Mouse (Mus musculus) spleen, adult 2 months (tissue): ENCODE measurements around the gene Lcn9. TPM values are rescaled to one million over a fixed set of nuclear protein-coding genes. Genes with fewer than 3 reads are reported as not detected.

ENCODE experiments used
- DNase-seq, 2 experiments: peaks; one replicate each; pipeline versions ENCODE4 v3.0.0 to v3.0.0-alpha.2; 2012 to 2021; ENCODE audit warnings: low spot score in 2 of 2, low read depth in 1 of 2
- H3K27ac ChIP-seq: fragments of 200-500 bp; 2 replicates; pipeline ENCODE4 v1.5.1; 2012; ENCODE audit warnings: low read length, inconsistent platforms; ENCODE audit not compliant: insufficient read depth
- H3K27me3 ChIP-seq: fragments of 200-500 bp; 2 replicates; pipeline ENCODE4 v1.6.1; 2012; ENCODE audit warnings: mild to moderate bottlenecking, moderate library complexity, low read length, inconsistent platforms; ENCODE audit not compliant: control insufficient read depth, insufficient read depth
- H3K36me3 ChIP-seq: fragments of 200-500 bp; 2 replicates; pipeline ENCODE4 v1.6.1; 2012; ENCODE audit warnings: mild to moderate bottlenecking, low read length, inconsistent platforms; ENCODE audit not compliant: control insufficient read depth, insufficient read depth
- H3K4me1 ChIP-seq: fragments of 200-500 bp; 2 replicates; pipeline ENCODE4 v1.6.1; 2011; ENCODE audit warnings: inconsistent platforms; ENCODE audit not compliant: control insufficient read depth, insufficient read depth, insufficient read length
- H3K4me3 ChIP-seq: fragments of 200-500 bp; 2 replicates; pipeline ENCODE4 v1.5.1; 2011; ENCODE audit warnings: mild to moderate bottlenecking, inconsistent platforms; ENCODE audit not compliant: insufficient read depth, insufficient read length; ENCODE audit errors: extremely low read depth
- CTCF ChIP-seq: fragments of 200-500 bp; IDR thresholded peaks from 2 replicates; pipeline ENCODE4 v1.5.1; 2011; ENCODE audit warnings: mild to moderate bottlenecking, inconsistent platforms; ENCODE audit not compliant: insufficient read depth, insufficient read length, insufficient replicate concordance; ENCODE audit errors: extremely low read depth
- POLR2A ChIP-seq: fragments of 200-500 bp; IDR thresholded peaks from 2 replicates; pipeline ENCODE4 v1.6.1; 2011; ENCODE audit warnings: low read depth, low read length, inconsistent platforms
- WGBS: fragments of 180-500 bp; shearing (Covaris S2); methylation state at CpG from one replicate; pipeline ENCODE4 v1.1.7; 2018; 5-methylcytosine and 5-hydroxymethylcytosine counted together
- polyA plus RNA-seq: library from polyadenylated mRNA; depleted of rRNA; stranded (reverse); fragments of >200 nt; gene quantifications from 2 replicates; pipeline ENCODE4 v1.2.3, GENCODE M21; 2012; rRNA removed

The Lcn9 gene
- polyA plus RNA-seq, 1 experiment, result not detected

- no peak overlapping the region for H3K27ac ChIP-seq
- 68% methylated on average over 5 of the region's 5 CpGs for WGBS
Observed at GRCm38 (mm10) chr2:25862696-25863270, 39.8 kb downstream of the Lcn9 start.

DNA sequence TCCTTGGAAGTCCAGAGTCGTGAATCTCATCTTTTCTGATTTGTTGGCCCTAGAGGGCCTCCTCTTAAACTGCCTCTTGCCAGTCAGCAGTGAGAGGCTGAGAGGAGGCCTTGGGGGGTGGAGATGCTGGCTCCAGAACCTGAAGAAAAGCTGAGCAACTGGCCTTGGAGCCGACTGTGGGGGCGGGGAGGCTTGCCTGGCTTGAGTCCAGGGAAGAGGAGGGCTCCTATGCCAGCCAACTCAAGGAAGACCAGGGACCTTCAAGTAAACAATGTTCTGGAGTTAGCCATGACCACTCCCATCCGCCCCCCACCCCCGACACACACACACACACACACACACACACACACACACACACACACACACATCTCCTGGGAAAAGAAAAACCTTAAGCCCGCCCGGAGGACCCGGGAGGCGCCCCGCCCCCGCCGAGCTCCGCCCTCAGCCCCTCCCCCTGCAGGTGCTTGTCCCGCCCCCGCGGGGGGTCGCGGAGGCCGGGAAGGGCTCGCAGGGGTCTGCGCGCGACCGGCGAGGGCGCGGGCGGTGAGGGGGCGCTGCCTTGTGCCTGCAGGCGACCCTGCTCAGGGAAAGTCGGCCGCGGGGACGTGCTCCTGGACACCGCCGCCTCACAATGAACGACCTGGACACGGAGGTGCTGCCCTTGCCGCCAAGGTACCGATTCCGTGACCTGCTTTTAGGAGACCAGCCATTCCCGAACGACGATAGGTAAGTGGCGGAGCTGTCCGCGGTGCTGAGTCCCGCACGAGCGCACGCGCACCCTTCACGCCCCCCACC is 40.6 kb downstream of the Lcn9 start, which contains the start of gene Kcnt1:
TSS of gene Kcnt1 (plus strand) at position 398 of the 795 bp plus-strand sequence.
- Histone ChIP-seq H3K4me3 (no peak within 1 kb of the TSS), H3K36me3 (no peaks in the 10 kb centered on the region), H3K27me3 (peaks cover 10% of the 10 kb centered on the region; the same call in 1 of the 2 replicates), H3K27ac (no peak within 1 kb of the TSS), H3K4me1 (peaks cover 3% of the 10 kb centered on the region; the same call in 1 of the 2 replicates)
- TF ChIP-seq CTCF, result no peak
- no peak for TF ChIP-seq POLR2A
- 3% methylated on average over 52 of the region's 53 CpGs for WGBS
- DNase-seq, result no peak

More at GRCm38 (mm10) chr2:25862696-25863270, 39.8 kb downstream of the Lcn9 start:
- Histone ChIP-seq H3K4me1 (peaks cover 3% of the 10 kb centered on the region; the same call in 1 of the 2 replicates), H3K36me3 (no peaks in the 10 kb centered on the region), H3K4me3 (no peak overlapping the region), H3K27me3 (peaks cover 10% of the 10 kb centered on the region; the same call in 1 of the 2 replicates)
- DNase-seq, result no peak
- no peak for TF ChIP-seq POLR2A
- TF ChIP-seq CTCF, result no peak

DNA sequence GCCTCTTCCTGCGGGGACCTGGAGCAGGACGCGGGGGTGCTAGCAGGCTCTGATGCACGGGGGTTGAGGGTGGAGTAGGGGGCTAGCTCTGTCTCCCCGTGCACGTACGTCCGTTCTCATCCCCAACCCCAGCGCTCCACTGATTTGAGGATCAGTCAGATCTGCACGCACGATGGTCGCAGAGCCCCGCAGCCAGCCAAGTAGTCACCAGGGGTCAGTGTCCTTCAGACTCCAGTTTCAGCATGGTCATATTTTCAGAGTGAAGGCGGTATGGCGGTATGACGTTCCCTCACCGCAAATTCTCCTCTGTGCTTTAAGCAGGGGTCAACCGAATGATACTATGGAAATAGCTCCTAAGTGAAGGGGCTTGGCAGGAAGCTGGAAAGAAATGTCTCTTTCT is 41.3 kb downstream of the Lcn9 start:
- DNase-seq, result no peak
- H3K27me3 ChIP-seq, result peaks cover 10% of the 10 kb centered on the region; the same call in 1 of the 2 replicates
- H3K4me3 ChIP-seq, result no peak overlapping the region
- H3K36me3 ChIP-seq, result no peaks in the 10 kb centered on the region
- TF ChIP-seq CTCF (no peak), POLR2A (no peak)
- H3K4me1 ChIP-seq, result peaks cover 3% of the 10 kb centered on the region; the same call in 1 of the 2 replicates
- H3K27ac ChIP-seq, result no peak overlapping the region
- 7% methylated on average over 18 of the region's 18 CpGs for WGBS

DNA sequence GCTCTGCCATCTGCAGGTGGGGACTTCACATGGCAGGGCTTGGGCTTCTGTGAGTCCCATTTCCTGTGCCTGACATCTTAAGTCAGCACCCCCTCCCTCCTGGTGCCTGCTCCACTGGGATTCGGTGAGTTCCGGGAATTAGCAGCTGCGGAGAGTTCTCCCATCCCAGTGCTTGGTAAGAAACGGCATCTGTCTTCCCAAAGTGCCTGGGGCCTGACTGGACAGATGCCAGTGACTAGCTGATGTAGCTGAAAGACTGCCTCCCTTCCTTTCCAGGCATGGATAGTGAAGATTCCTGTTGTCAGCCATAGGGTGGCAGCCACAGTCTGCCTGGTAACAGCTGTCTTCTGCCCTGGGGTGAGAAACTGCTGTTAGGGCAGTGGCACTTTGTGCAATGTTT is 42.5 kb downstream of the Lcn9 start:
- DNase-seq, result no peak
- Histone ChIP-seq H3K27ac (no peak overlapping the region), H3K36me3 (no peaks in the 10 kb centered on the region), H3K4me3 (no peak overlapping the region), H3K27me3 (peaks cover 10% of the 10 kb centered on the region; the same call in 1 of the 2 replicates), H3K4me1 (peaks cover 3% of the 10 kb centered on the region; the same call in 1 of the 2 replicates)
- no peak for TF ChIP-seq POLR2A
- TF ChIP-seq CTCF, result no peak
- WGBS, result 30% methylated on average over 4 of the region's 4 CpGs

DNA sequence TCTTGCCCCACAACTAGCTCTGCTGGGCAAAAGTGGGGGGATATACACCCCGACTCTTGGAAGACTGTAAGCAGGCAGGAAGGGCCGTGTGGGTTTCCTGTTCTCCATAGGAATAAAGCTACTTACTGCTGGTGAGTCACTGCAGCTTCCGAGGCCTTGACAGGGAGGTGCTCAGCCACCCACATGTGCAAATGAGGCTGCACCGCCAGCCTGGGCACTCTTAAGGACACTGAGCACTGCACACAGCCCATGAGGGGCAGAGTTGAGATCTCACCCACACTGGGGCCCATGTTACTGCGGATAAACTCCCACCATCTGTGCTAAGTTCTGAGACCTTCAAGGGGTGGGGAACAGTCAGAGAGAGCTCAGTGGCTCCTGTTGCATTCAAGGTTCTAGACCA is 43.7 kb downstream of the Lcn9 start:
- Histone ChIP-seq H3K4me3 (no peak overlapping the region), H3K4me1 (peaks cover 3% of the 10 kb centered on the region; the same call in 1 of the 2 replicates), H3K27me3 (peaks cover 10% of the 10 kb centered on the region; the same call in 1 of the 2 replicates), H3K27ac (no peak overlapping the region), H3K36me3 (no peaks in the 10 kb centered on the region)
- no peak for DNase-seq
- TF ChIP-seq POLR2A (no peak), CTCF (no peak)
- WGBS, result 51% methylated on average over 5 of the region's 5 CpGs

Other genes with a start within 250 kb of the Lcn9 start
- 2.2 and 4.0 TPM in 2 replicates for gene Mamdc4, start 248.3 kb upstream of the Lcn9 start, polyA plus RNA-seq
- 22.5 and 28.5 TPM in 2 replicates for gene Phpt1, start 247.9 kb upstream of the Lcn9 start, polyA plus RNA-seq
- gene Ajm1, start 241.4 kb upstream of the Lcn9 start, polyA plus RNA-seq, result 6.3 and 7.6 TPM in 2 replicates
- 43.6 and 55.1 TPM in 2 replicates for gene Rabl6, start 214.6 kb upstream of the Lcn9 start, polyA plus RNA-seq
- gene Ccdc183, start 205.5 kb upstream of the Lcn9 start, polyA plus RNA-seq, result not detected in 2 replicates
- 16.4 and 16.8 TPM in 2 replicates for gene Tmem141, start 201.1 kb upstream of the Lcn9 start, polyA plus RNA-seq
- 71.2 and 120 TPM in 2 replicates for gene Fcna, start 195.1 kb upstream of the Lcn9 start, polyA plus RNA-seq
- not detected in 2 replicates for gene Lcn8, start 170.0 kb upstream of the Lcn9 start, polyA plus RNA-seq
- not detected in 2 replicates for gene Lcn5, start 165.2 kb upstream of the Lcn9 start, polyA plus RNA-seq
- gene Lcn6, start 146.4 kb upstream of the Lcn9 start, polyA plus RNA-seq, result not detected in 2 replicates
- not detected in 2 replicates for gene Lcn10, start 140.4 kb upstream of the Lcn9 start, polyA plus RNA-seq
- not detected in 2 replicates for gene Obp2a, start 123.1 kb upstream of the Lcn9 start, polyA plus RNA-seq
- gene Bmyc, start 116.4 kb upstream of the Lcn9 start, polyA plus RNA-seq, result 55.3 and 83.7 TPM in 2 replicates
- gene Obp2b, start 86.1 kb upstream of the Lcn9 start, polyA plus RNA-seq, result not detected in 2 replicates
- not detected in 2 replicates for gene Lcn3, start 57.6 kb upstream of the Lcn9 start, polyA plus RNA-seq
- not detected in 2 replicates for gene Lcn11, start 46.1 kb upstream of the Lcn9 start, polyA plus RNA-seq
- gene Gm13539, start 40.9 kb upstream of the Lcn9 start, polyA plus RNA-seq, result not detected in 2 replicates
- gene Glt6d1, start 7.3 kb upstream of the Lcn9 start, polyA plus RNA-seq, result not detected in 2 replicates
- gene Sohlh1, start 24.1 kb downstream of the Lcn9 start, polyA plus RNA-seq, result not detected in 2 replicates
- gene Kcnt1, start 40.6 kb downstream of the Lcn9 start, polyA plus RNA-seq, result 0.16 and 0.40 TPM in 2 replicates
- gene Camsap1, start 160.1 kb downstream of the Lcn9 start, polyA plus RNA-seq, result 5.3 and 6.5 TPM in 2 replicates
- gene Ubac1, start 198.6 kb downstream of the Lcn9 start, polyA plus RNA-seq, result 69.1 and 80.2 TPM in 2 replicates